Mouse (Mus musculus) frontal cortex, adult 2 months (tissue): Measurements from ENCODE around the gene Gm44805. TPM values are rescaled to one million over a fixed set of nuclear protein-coding genes. Genes with fewer than 3 reads are reported as not detected.
A peak's percentile ranks its signal among the peaks of the same experiment; 100 is the strongest.

ENCODE experiments used
- DNase-seq, 2 experiments: peaks; one replicate each; pipeline ENCODE4 v3.0.0; 2022; ENCODE audit warnings: low spot score in 1 of 2; ENCODE audit errors: extremely low spot score in 1 of 2
- polyA plus RNA-seq: library from polyadenylated mRNA; depleted of rRNA; stranded (reverse); fragments of >200 nt; gene quantifications from 2 replicates; pipeline ENCODE4 v1.2.3, GENCODE M21; 2012; rRNA removed

The Gm44805 gene
- not detected in 2 replicates for polyA plus RNA-seq

GRCm38 (mm10) chr7:19681202-19681694 lies at the start of gene Gm44805, which contains the start of gene Apoc4:
Gm44805 (minus strand) TSS chr7:19681423.
Apoc4 (minus strand) TSS chr7:19681479.
- no peak for DNase-seq

- DNase-seq, result no peak
Observed at GRCm38 (mm10) chr7:19726541-19726940, 45.3 kb upstream of the Gm44805 start.

GRCm38 (mm10) chr7:19724167-19724566 lies 42.9 kb upstream of the Gm44805 start:
- DNase-seq, result no peak

GRCm38 (mm10) chr7:19722754-19723195 lies 41.6 kb upstream of the Gm44805 start:
- DNase-seq, result no peak

GRCm38 (mm10) chr7:19719200-19719599 lies 38.0 kb upstream of the Gm44805 start:
- DNase-seq, result no peak

GRCm38 (mm10) chr7:19718297-19718952 lies 37.2 kb upstream of the Gm44805 start:
- DNase-seq, result no peak

GRCm38 (mm10) chr7:19717346-19717745 lies 36.1 kb upstream of the Gm44805 start:
- no peak for DNase-seq

- DNase-seq, result no peak
Observed at GRCm38 (mm10) chr7:19716822-19717221, 35.6 kb upstream of the Gm44805 start.

- DNase-seq, result no peak
Observed at GRCm38 (mm10) chr7:19716055-19716682, 34.9 kb upstream of the Gm44805 start.

GRCm38 (mm10) chr7:19715239-19716054 lies 34.2 kb upstream of the Gm44805 start, which contains the start of gene Tomm40:
Tomm40 (minus strand) TSS chr7:19715438.
- DNase-seq, result peak; percentile 99 to 100

GRCm38 (mm10) chr7:19714836-19715235 lies 33.6 kb upstream of the Gm44805 start:
- DNase-seq, result no peak

GRCm38 (mm10) chr7:19713598-19713997 lies 32.4 kb upstream of the Gm44805 start:
- DNase-seq, result no peak

- DNase-seq, result no peak
Observed at GRCm38 (mm10) chr7:19713196-19713595, 32.0 kb upstream of the Gm44805 start.

- no peak for DNase-seq
Observed at GRCm38 (mm10) chr7:19712414-19712813, 31.2 kb upstream of the Gm44805 start.

- no peak for DNase-seq
Observed at GRCm38 (mm10) chr7:19710650-19711049, 29.4 kb upstream of the Gm44805 start.

- no peak for DNase-seq
Observed at GRCm38 (mm10) chr7:19705271-19705670, 24.0 kb upstream of the Gm44805 start.

GRCm38 (mm10) chr7:19704475-19704874 lies 23.3 kb upstream of the Gm44805 start:
- no peak for DNase-seq

GRCm38 (mm10) chr7:19702859-19703555 lies 21.8 kb upstream of the Gm44805 start:
- DNase-seq, result no peak

- peak in 1 of 2 experiments; percentile 75 for DNase-seq
Observed at GRCm38 (mm10) chr7:19701069-19701761, 20.0 kb upstream of the Gm44805 start.
